Comparison of ENCODE assay signal across 8 mouse cellular contexts in genomic region chr8:47989211-47989610, GRCm38 (mm10). TPM values are rescaled to one million over a fixed set of nuclear protein-coding genes. Genes with fewer than 3 reads are reported as not detected.
A peak's percentile ranks its signal among the peaks of the same experiment; 100 is the strongest.
DNase-seq lines count a peak whose midpoint lies in the region; ATAC-seq and TF ChIP-seq lines count a peak whose summit lies in the region.

No protein-coding gene starts in this region.

- no peaks in the 10 kb centered on the region for H3K36me3 ChIP-seq in embryonic facial prominence, embryonic 12.5 days
- H3K36me3 ChIP-seq in intestine, embryonic 16.5 days (ENCODE audit: control insufficient read depth, insufficient read depth, low read length), result no peaks in the 10 kb centered on the region
- no peaks in the 10 kb centered on the region for H3K36me3 ChIP-seq in neural tube, embryonic 12.5 days

- TF ChIP-seq CTCF in left cerebral cortex, adult 2 months (IDR thresholded peaks at IDR 0.05), result no peak

- H3K27me3 ChIP-seq in embryonic facial prominence, embryonic 12.5 days, result no peaks in the 10 kb centered on the region
- H3K27me3 ChIP-seq in intestine, embryonic 16.5 days (replicated peaks; ENCODE audit: control insufficient read depth, insufficient read depth, low read length), result no peaks in the 10 kb centered on the region
- H3K27me3 ChIP-seq in neural tube, embryonic 12.5 days (replicated peaks), result no peaks in the 10 kb centered on the region

- peak overlapping the region; percentile 72 for H3K4me3 ChIP-seq in left cerebral cortex, adult 2 months
- H3K4me3 ChIP-seq in embryonic facial prominence, embryonic 12.5 days, result peak overlapping the region; percentile 95
- peak overlapping the region; percentile 94 for H3K4me3 ChIP-seq in intestine, embryonic 16.5 days (ENCODE audit: low read length)
- peak overlapping the region; percentile 85 for H3K4me3 ChIP-seq in neural tube, embryonic 12.5 days

- H3K4me1 ChIP-seq in embryonic facial prominence, embryonic 12.5 days, result peaks cover 54% of the 10 kb centered on the region
- H3K4me1 ChIP-seq in intestine, embryonic 16.5 days (ENCODE audit: control insufficient read depth, insufficient read depth, low read length), result peaks cover 25% of the 10 kb centered on the region
- H3K4me1 ChIP-seq in neural tube, embryonic 12.5 days, result peaks cover 31% of the 10 kb centered on the region

- WGBS in embryonic facial prominence, embryonic 12.5 days, result 16% methylated on average over 8 of the region's 8 CpGs
- 26% methylated on average over 8 of the region's 8 CpGs for WGBS in intestine, embryonic 16.5 days
- WGBS in neural tube, embryonic 12.5 days, result 20% methylated on average over 8 of the region's 8 CpGs

- no peak for ATAC-seq in embryonic facial prominence, embryonic 12.5 days (ENCODE audit: insufficient number of reproducible peaks, insufficient read depth, low FRiP score, low TSS enrichment)
- no peak for ATAC-seq in intestine, embryonic 16.5 days
- ATAC-seq in neural tube, embryonic 12.5 days (ENCODE audit: low FRiP score, low read depth), result no peak

- DNase-seq in left cerebral cortex, adult 2 months (ENCODE audit: extremely low spot score in 1 of 2, low spot score in 2 of 2), result no peak
- no peak for DNase-seq in left cerebral cortex, postnatal 36 days (ENCODE audit: low spot score in 2 of 2)
- no peak for DNase-seq in spleen, postnatal 14 days (ENCODE audit: low spot score in 2 of 2)
- no peak for DNase-seq in c-Kit-positive CD71-positive TER-119-positive erythroid progenitor cells, embryonic 14.5 days (ENCODE audit: low spot score)
- no peak for DNase-seq in thymus, postnatal 25 days

- peak overlapping the region; percentile 87 for H3K4me2 ChIP-seq in embryonic facial prominence, embryonic 12.5 days (replicated peaks)
- H3K4me2 ChIP-seq in intestine, embryonic 16.5 days (ENCODE audit: low read depth, low read length), result peak overlapping the region; percentile 95
- H3K4me2 ChIP-seq in neural tube, embryonic 12.5 days (replicated peaks), result peak overlapping the region; percentile 93

- H3K9me3 ChIP-seq in embryonic facial prominence, embryonic 12.5 days, result no peaks in the 10 kb centered on the region
- H3K9me3 ChIP-seq in intestine, embryonic 16.5 days (ENCODE audit: control insufficient read depth, low read length), result no peaks in the 10 kb centered on the region
- H3K9me3 ChIP-seq in neural tube, embryonic 12.5 days, result no peaks in the 10 kb centered on the region

- peak overlapping the region; percentile 95 for H3K9ac ChIP-seq in embryonic facial prominence, embryonic 12.5 days
- peak overlapping the region; percentile 97 for H3K9ac ChIP-seq in intestine, embryonic 16.5 days (ENCODE audit: low read depth, low read length)
- H3K9ac ChIP-seq in neural tube, embryonic 12.5 days, result peak overlapping the region; percentile 85; the same call in 1 of the 2 replicates

- intact Hi-C loops in left cerebral cortex, adult 2 months (cut with DNase I), result no loop called here
- intact Hi-C loops in left cerebral cortex, postnatal 36 days (cut with DNase I), result loop anchor here (5.0 kb wide), 1 partner anchor 57 kb away; no protein-coding TSS in a partner anchor

- no peak overlapping the region for H3K27ac ChIP-seq in left cerebral cortex, adult 2 months
- no peak overlapping the region for H3K27ac ChIP-seq in embryonic facial prominence, embryonic 12.5 days
- peak overlapping the region; percentile 88; the same call in 1 of the 2 replicates for H3K27ac ChIP-seq in intestine, embryonic 16.5 days (ENCODE audit: low read length)
- H3K27ac ChIP-seq in neural tube, embryonic 12.5 days, result no peak overlapping the region

RNA-seq across cellular contexts. Expression of gene Wwc2, which starts 1.5 kb away (rescaled TPM):
- 10 to 100 TPM; 24.4 to 24.8 TPM for total RNA-seq in left cerebral cortex, adult 2 months (2021)
- total RNA-seq in left cerebral cortex, postnatal 36 days (2021), result 10 to 100 TPM; 25.8 to 26.3 TPM
- 17.8 and 18.6 TPM in 2 replicates for polyA plus RNA-seq in embryonic facial prominence, embryonic 12.5 days (2016; fragmentation: Nextera tagmentation; extraction: Ambion mirVana)
- polyA plus RNA-seq in intestine, embryonic 16.5 days (2015; fragmentation: Nextera tagmentation; extraction: Ambion mirVana), result 5.6 and 7.0 TPM in 2 replicates
- 10.8 and 11.7 TPM in 2 replicates for polyA plus RNA-seq in neural tube, embryonic 12.5 days (2016; fragmentation: Nextera tagmentation; extraction: Ambion mirVana)
